Mouse (Mus musculus): ENCODE results near the gene Sowaha.

Gene Sowaha

GRCm38 (mm10) chr11:53479783-53480301, at the start of gene Sowaha, which contains the start of gene Gm9945:
Sowaha (minus strand) TSS chr11:53480274.
Gm9945 (plus strand) TSS chr11:53480166.
- DNase-seq = peak; percentile 31

- DNase-seq = peak; percentile 68
Measured at GRCm38 (mm10) chr11:53529253-53529557, 49.1 kb upstream of the Sowaha start.

DNA sequence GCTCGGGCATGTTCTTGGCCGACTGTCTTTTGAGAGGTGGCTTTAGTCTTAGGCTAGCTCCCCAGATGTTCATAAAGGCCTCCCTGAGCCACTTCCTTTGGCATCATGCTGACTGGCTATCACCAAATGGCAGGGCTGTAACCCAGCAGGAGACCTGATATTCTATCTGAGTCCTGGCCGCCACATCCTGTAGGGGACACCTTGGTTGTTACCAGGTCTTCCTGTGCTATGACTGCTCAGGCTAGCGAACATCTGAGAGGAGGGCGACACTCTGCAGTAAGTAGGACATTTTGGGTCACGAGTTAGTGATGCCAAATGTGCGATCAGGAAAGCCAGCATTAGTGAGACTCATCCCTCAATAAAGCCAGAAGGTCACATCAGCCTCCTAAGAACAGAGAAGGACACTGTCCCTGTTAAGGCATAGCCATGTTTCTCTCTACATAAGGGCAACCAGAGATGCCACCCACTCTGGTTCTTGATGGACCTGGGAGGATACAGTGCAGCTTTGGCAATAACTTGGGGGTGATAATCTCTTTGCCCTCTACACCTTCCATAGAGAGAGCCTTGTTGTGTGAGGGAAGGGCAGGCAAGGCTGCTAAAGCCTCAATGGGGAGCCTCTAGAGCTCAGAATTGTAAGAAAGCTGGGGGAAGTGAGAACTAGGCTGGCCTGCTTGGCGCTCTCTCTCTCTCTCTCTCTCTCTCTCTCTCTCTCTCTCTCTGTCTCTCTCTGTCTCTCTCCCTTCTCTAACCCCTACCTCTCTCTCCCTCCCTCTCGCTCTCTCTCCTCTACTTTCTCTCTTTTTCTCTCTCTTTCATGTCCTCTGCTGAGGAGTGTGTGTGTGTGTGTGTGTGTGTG, 48.6 kb upstream of the Sowaha start:
- DNase-seq = no peak

DNA sequence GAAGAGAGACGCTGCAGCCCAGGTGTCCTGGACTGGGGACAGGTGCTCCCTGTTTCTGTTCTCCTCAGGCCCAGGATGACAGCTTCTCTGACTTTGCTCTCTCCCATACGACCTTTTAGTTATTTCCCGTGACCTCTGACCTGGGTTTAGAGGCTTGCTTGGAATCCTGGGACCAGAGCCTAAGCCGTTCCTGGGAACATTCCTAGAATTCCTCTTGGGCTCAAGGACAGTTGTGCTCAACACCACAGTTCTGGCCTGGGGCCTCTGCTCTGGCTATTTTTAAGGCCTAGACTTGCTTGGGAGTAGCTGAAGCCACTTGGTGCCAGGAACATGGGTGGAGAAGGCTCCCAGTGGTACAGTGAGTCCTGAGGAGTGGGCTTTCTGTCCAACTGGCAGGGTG, 45.4 kb upstream of the Sowaha start:
- DNase-seq = peak; percentile 61

DNA sequence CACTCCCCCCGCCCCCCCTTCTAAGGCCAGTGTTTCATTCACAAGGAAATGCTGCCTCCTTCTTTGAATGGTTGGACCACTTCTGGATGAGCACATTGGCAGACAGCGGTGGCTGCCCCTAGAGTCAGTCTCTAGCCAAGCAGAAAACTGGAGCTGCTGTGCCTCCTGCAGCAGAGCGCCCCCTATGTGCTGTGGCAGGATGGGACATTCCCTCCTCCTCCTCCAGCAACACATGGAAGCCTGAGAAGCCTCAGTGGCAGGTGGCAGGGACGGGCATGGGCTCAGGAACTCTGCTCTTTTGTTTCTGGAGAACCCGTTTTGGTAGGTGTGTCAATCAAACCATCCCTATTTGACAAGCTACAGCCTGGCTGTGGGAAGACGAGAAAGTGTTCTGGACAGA, 44.8 kb upstream of the Sowaha start:
- peak; percentile 46 for DNase-seq

- DNase-seq = no peak
Measured at GRCm38 (mm10) chr11:53523545-53524405, 43.7 kb upstream of the Sowaha start.

DNA sequence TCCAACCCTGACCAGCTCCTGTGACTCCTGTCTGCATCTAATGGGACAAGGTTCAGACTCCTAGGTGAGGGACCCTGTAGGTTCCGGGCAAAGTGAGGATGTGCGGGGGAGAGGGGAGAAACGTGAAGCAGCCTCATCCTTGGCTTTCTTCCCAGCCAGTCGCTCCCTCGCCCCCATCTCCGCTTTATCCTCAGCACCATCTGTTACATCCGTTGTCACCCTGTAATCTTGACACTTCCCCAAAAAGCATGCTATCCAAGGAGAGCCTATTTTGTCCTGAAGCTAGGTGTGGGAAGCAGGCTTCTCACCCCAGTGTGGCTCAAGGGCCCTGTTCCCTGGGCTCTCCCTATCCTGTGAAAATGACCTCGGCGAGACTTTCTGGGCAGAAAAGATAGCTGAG, 42.9 kb upstream of the Sowaha start:
- no peak for DNase-seq

GRCm38 (mm10) chr11:53522362-53522761, 42.3 kb upstream of the Sowaha start:
- no peak for DNase-seq

- DNase-seq = no peak
Measured at GRCm38 (mm10) chr11:53521821-53522131, 41.7 kb upstream of the Sowaha start.

- no peak for DNase-seq
Measured at GRCm38 (mm10) chr11:53521120-53521820, 41.2 kb upstream of the Sowaha start.

- DNase-seq = peak; percentile 67
Measured at GRCm38 (mm10) chr11:53520122-53520978, 40.3 kb upstream of the Sowaha start.

DNA sequence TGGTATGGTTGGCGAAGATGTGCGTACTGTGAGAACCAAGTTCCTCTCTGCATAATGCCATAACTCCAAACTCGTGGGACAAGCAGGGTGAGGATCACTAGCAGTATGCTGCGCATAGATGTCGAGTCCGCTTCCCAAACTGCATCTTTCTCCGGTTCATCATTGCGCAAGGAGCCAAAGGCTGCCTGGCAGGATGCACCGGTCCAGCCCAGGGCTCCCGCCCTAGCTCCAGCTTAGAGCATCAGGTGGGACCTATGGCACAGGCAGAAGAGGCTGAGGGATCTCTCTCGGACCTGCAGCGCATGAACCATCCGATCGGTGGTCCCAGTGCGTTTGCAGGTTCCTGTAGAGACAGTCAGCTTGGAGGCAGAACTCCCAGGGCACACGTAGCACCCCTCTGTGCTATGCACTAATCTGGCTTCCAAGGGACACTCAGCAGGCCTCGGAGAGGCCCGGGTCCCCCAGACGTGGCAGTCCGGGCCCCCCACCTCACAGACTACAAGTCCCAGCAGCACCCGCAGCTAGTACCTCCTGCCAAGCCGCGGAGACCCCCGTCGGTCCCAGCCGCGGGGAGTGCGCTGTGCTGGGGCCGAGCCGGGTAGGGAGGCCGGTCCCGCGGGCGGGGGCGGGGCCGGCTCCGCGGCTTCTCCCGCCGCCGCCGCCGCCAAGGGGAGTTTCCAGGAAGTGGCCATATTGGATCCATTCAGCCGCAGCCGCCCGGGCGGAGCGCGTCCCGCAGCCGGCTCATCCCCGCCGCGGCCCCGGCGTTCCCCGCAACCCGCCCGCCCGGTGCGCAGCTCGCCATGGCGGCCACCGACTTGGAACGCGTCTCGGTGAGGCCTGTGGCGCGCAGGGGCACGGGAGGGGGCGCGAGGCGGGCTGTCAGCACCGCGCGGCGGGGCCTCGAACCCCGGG, 39.4 kb upstream of the Sowaha start, which contains the start of gene Sept8:
Gene Sept8, plus strand, starts transcription at position 51 of the 915 bp plus-strand sequence.
- DNase-seq = peak; percentile 68

DNA sequence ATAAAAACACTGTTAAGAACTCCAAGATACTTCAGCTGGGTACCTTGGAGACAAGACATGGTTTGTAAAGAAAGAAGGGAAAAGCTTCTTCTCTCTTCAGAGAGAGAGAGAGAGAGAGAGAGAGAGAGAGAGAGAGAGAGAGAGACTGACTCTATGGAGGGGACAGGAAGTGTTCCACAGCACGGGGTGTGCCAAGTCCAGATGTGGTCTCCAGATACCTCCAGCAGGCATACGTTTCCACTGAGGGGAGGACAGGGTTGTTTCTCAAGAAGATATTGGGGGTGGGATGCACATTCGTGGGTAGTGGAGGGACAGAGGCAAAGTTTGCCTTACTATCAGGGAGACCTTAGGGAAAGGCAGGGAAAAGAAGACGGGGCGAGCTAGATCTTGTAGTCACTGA, 38.7 kb upstream of the Sowaha start:
- no peak for DNase-seq

GRCm38 (mm10) chr11:53516775-53517627, 36.9 kb upstream of the Sowaha start:
- no peak for DNase-seq

- no peak for DNase-seq
Measured at GRCm38 (mm10) chr11:53510351-53510750, 30.3 kb upstream of the Sowaha start.

DNA sequence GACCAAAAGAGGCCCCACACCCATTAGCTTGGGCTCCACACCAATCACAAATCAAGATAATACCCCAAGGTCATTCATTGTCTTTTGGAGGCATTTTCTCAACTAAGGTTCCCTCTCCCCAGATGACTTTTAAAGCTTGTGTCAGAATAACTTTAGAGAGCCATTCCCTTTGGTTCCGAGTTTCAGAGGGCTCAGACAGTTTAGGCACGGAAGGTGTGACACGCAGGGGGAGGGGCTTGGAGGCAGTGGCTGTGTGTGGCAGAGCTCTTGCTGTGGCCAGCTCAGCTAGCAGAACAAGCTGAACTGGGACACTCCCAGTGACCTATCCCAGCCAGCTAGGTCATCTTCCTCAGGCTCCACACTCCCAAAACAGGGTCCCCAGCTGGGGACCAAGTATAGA, 28.5 kb upstream of the Sowaha start:
- DNase-seq = no peak

GRCm38 (mm10) chr11:53508152-53508551, 28.1 kb upstream of the Sowaha start:
- peak; percentile 50 for DNase-seq

DNA sequence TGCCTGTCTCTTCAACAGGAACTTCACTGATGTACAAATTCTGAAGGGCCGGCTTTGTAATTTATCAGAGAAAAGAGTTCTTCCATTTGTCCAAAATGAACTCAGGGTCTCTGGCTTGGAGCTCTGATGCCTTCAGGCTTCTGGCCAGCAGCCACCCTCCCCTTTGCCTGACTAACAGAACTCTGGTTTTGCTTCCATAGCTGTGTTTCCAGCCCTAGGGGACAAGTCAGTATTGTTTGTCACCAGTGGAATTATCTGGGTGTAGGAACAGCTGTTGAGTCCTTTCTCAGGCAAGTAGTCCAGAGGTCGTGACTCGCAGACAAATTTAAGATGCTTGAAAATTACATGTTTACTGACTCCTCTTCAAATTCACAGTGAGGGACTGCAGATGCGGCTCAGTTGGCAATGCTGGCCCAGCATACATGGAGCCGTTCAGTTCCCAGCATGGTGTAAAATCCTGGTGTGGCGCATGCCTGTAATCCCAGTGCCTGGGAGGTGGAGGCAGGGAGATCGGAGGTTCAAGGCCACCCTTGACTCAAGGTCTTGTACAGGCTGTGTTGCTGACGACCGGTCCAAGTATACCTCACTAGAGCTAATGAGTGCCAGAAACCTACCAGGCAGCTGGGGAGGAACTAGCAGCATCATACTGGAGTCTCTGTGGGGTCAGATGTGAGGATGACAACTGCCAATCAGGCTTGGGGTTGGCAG, 27.2 kb upstream of the Sowaha start:
- no peak for DNase-seq

GRCm38 (mm10) chr11:53505026-53505663, 25.1 kb upstream of the Sowaha start:
- no peak for DNase-seq
